Comparison of ENCODE assay signal across 10 mouse cellular contexts in genomic region chr8:94551471-94552422, GRCm38 (mm10). TPM values are rescaled to one million over a fixed set of nuclear protein-coding genes. Genes with fewer than 3 reads are reported as not detected.
A peak's percentile ranks its signal among the peaks of the same experiment; 100 is the strongest.
DNase-seq lines count a peak whose midpoint lies in the region; ATAC-seq and TF ChIP-seq lines count a peak whose summit lies in the region.
"Had no signal": no experiment of that assay in that cellular context is flagged by ENCODE, and none has a peak within 500 bp of the region (broad histone marks: within the 10 kb centered on the region; RNA-seq: fewer than 3 reads in every experiment).

No protein-coding gene starts in this region.

- ATAC-seq in forebrain, embryonic 11.5 days (replicated peaks; ENCODE audit: low FRiP score): peak; percentile 90
- ATAC-seq in midbrain, postnatal 0 days (ENCODE audit: low FRiP score): peak; percentile 83

- H3K4me1 ChIP-seq in forebrain, embryonic 11.5 days (replicated peaks; ENCODE audit: control insufficient read depth, insufficient read depth, low read length): peaks cover 21% of the 10 kb centered on the region
- peaks cover 13% of the 10 kb centered on the region for H3K4me1 ChIP-seq in midbrain, postnatal 0 days (ENCODE audit: insufficient read depth, low read length)
- H3K4me1 ChIP-seq: stomach, embryonic 15.5 days had no signal

- H3K36me3 ChIP-seq in forebrain, embryonic 11.5 days (ENCODE audit: control insufficient read depth, insufficient read depth, low read length): no peaks in the 10 kb centered on the region
- no peaks in the 10 kb centered on the region for H3K36me3 ChIP-seq in midbrain, postnatal 0 days (ENCODE audit: insufficient read depth, low read length)
- H3K36me3 ChIP-seq: embryonic facial prominence, embryonic 12.5 days; stomach, embryonic 15.5 days had no signal

- H3K27ac ChIP-seq in forebrain, embryonic 11.5 days (ENCODE audit: low read depth, low read length): peak overlapping the region; percentile 87
- peak overlapping the region; percentile 76 for H3K27ac ChIP-seq in midbrain, postnatal 0 days (ENCODE audit: low read depth, low read length)
- H3K27ac ChIP-seq: embryonic facial prominence, embryonic 12.5 days; stomach, embryonic 15.5 days had no signal

- intact Hi-C loops in heart, postnatal 10 days (cut with DNase I): no loop called here

- WGBS in forebrain, embryonic 11.5 days: 25% methylated on average over 17 of the region's 17 CpGs
- 31% methylated on average over 17 of the region's 17 CpGs for WGBS in midbrain, postnatal 0 days

- no peaks in the 10 kb centered on the region for H3K9me3 ChIP-seq in forebrain, embryonic 11.5 days (ENCODE audit: control insufficient read depth, low read length)
- H3K9me3 ChIP-seq in midbrain, postnatal 0 days (ENCODE audit: low read length): no peaks in the 10 kb centered on the region
- H3K9me3 ChIP-seq: embryonic facial prominence, embryonic 12.5 days; stomach, embryonic 15.5 days had no signal

- H3K4me3 ChIP-seq in forebrain, embryonic 11.5 days (ENCODE audit: low read depth, low read length): no peak overlapping the region
- H3K4me3 ChIP-seq in midbrain, postnatal 0 days (ENCODE audit: low read depth, low read length): no peak overlapping the region
- H3K4me3 ChIP-seq: embryonic facial prominence, embryonic 12.5 days; stomach, embryonic 15.5 days had no signal

- no peaks in the 10 kb centered on the region for H3K27me3 ChIP-seq in forebrain, embryonic 11.5 days (ENCODE audit: control insufficient read depth, insufficient read depth, low read length)
- H3K27me3 ChIP-seq in midbrain, postnatal 0 days (ENCODE audit: insufficient read depth, low read length): no peaks in the 10 kb centered on the region
- H3K27me3 ChIP-seq: embryonic facial prominence, embryonic 12.5 days; stomach, embryonic 15.5 days had no signal

- TF ChIP-seq CTCF in midbrain, postnatal 0 days (IDR thresholded peaks at IDR 0.05): no peak

- DNase-seq in heart, adult 11 months: peak; percentile 94
- no peak for DNase-seq in heart, postnatal 10 days
- peak; percentile 87 for DNase-seq in forebrain, embryonic 11.5 days (ENCODE audit: low spot score)
- DNase-seq in layer of hippocampus, adult 9-11 months: peak; percentile 87
- DNase-seq in midbrain, postnatal 0 days (ENCODE audit: low spot score): peak; percentile 95
- DNase-seq in yolk sac, embryonic 10.5 days (ENCODE audit: low spot score): peak; percentile 15
- DNase-seq in urinary bladder, adult 2 months (ENCODE audit: low spot score): no peak
- no peak for DNase-seq in thymus, postnatal 14 days

- peak overlapping the region; percentile 47 for H3K9ac ChIP-seq in forebrain, embryonic 11.5 days (ENCODE audit: low read length)
- no peak overlapping the region; the same call in 1 of the 2 replicates for H3K9ac ChIP-seq in midbrain, postnatal 0 days (replicated peaks; ENCODE audit: low read length, poor library complexity, severe bottlenecking)
- H3K9ac ChIP-seq: embryonic facial prominence, embryonic 12.5 days; stomach, embryonic 15.5 days had no signal

- peak overlapping the region; percentile 12; the same call in 1 of the 2 replicates for H3K4me2 ChIP-seq in forebrain, embryonic 11.5 days (ENCODE audit: low read depth, low read length, severe bottlenecking)
- no peak overlapping the region for H3K4me2 ChIP-seq in midbrain, postnatal 0 days (ENCODE audit: low read depth, low read length, poor library complexity, severe bottlenecking)
- H3K4me2 ChIP-seq: embryonic facial prominence, embryonic 12.5 days; stomach, embryonic 15.5 days had no signal

RNA-seq across cellular contexts. Expression of gene Cpne2, which starts 19.0 kb away (rescaled TPM):
- total RNA-seq in heart, postnatal 10 days (2021): 1 to 10 TPM; 6.3 to 7.0 TPM
- polyA plus RNA-seq in forebrain, embryonic 11.5 days (2014; fragmentation: Nextera tagmentation; extraction: Ambion mirVana): 19.9 and 23.1 TPM in 2 replicates
- 42.4 and 46.3 TPM in 2 replicates for total RNA-seq in midbrain, postnatal 0 days (2014; rRNA removed)
- 34.3 and 43.3 TPM in 2 replicates for polyA plus RNA-seq in midbrain, postnatal 0 days (2015; fragmentation: Nextera tagmentation; extraction: Ambion mirVana)
- polyA plus RNA-seq in urinary bladder, adult 2 months (2012; rRNA removed): 27.6 and 31.4 TPM in 2 replicates

RNA-seq across cellular contexts. Expression of gene Rspry1, which starts 50.0 kb away (rescaled TPM):
- 10 to 100 TPM; 14.5 to 16.1 TPM for total RNA-seq in heart, postnatal 10 days (2021)
- polyA plus RNA-seq in forebrain, embryonic 11.5 days (2014; fragmentation: Nextera tagmentation; extraction: Ambion mirVana): 53.4 and 55.2 TPM in 2 replicates
- 42.7 and 53.2 TPM in 2 replicates for total RNA-seq in midbrain, postnatal 0 days (2014; rRNA removed)
- polyA plus RNA-seq in midbrain, postnatal 0 days (2015; fragmentation: Nextera tagmentation; extraction: Ambion mirVana): 35.5 and 35.9 TPM in 2 replicates
- 11.4 and 12.5 TPM in 2 replicates for polyA plus RNA-seq in urinary bladder, adult 2 months (2012; rRNA removed)

RNA-seq across cellular contexts. Expression of gene Fam192a, which starts 50.0 kb away (rescaled TPM):
- 10 to 100 TPM; 20.9 to 27.0 TPM for total RNA-seq in heart, postnatal 10 days (2021)
- polyA plus RNA-seq in forebrain, embryonic 11.5 days (2014; fragmentation: Nextera tagmentation; extraction: Ambion mirVana): 102 and 108 TPM in 2 replicates
- 29.2 and 36.3 TPM in 2 replicates for total RNA-seq in midbrain, postnatal 0 days (2014; rRNA removed)
- polyA plus RNA-seq in midbrain, postnatal 0 days (2015; fragmentation: Nextera tagmentation; extraction: Ambion mirVana): 59.6 and 62.2 TPM in 2 replicates
- 42.8 and 48.5 TPM in 2 replicates for polyA plus RNA-seq in urinary bladder, adult 2 months (2012; rRNA removed)

Comparison
In these comparisons a context has a peak if more than half of its experiments do, and no peak if none do; other contexts are left out.
1. DNase-seq: peak in heart, adult 11 months (single experiment), forebrain, embryonic 11.5 days (single experiment), layer of hippocampus, adult 9-11 months (single experiment), midbrain, postnatal 0 days (single experiment) and yolk sac, embryonic 10.5 days (single experiment); none in heart, postnatal 10 days (0 of 2), urinary bladder, adult 2 months (single experiment) and thymus, postnatal 14 days (single experiment).